Mouse (Mus musculus) gastrocnemius, adult 18-20 months (tissue): Measurements from ENCODE around the gene Nkap. TPM values are rescaled to one million over a fixed set of nuclear protein-coding genes. Genes with fewer than 3 reads are reported as not detected.
"Not testable (repeated sequence)": the region's sequence is repeated elsewhere in the genome, so short reads cannot be mapped to it uniquely, and the experiment has no call there.

Source experiments
- DNase-seq: peaks from one replicate; pipeline ENCODE4 v3.0.0; 2021; ENCODE audit warnings: low spot score
- total RNA-seq, 2 experiments: library from RNA; stranded (reverse); gene quantifications; 2 replicates each; pipeline ENCODE4 v1.2.3; 2021

Gene Nkap
- total RNA-seq, 2 experiments from 2014 or later = 8.6 TPM

DNA sequence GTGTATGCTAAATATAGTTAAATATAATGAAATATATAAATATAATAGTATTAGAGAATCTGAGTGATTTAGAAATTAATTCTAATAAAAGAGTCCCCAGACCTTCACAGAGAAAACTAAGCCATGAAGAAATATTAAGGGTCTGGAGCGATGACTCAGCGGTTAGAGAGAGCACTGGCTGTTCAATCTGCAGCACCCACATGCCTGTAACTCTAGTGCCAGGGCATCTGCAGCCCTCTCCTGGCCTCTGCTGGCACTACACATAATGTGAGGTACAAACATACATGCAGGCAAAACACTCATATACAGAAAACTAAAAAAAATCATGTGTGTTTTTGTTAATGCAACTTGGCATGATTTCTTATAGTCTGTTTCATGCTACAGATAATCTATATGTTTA is 18.4 kb downstream of the Nkap start:
- no peak for DNase-seq

DNA sequence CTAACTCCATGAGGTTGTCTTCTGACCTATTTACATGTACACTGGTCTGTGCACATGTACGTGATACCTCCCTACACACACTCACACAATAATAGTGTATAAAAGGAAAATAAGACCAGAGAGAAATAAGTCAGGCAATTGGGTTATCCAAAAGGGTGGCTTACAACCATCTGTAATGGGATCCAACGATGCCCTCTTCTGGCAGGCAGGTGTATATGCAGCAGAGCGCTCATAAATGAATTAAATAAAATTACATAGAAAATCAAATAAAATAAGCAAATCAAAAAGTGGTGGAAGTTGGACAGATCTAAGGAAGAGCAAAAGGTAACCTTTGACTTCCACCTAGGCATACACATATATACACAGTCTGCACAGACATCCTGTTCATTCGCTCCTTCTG is 31.2 kb downstream of the Nkap start:
- no peak for DNase-seq

GRCm38 (mm10) chrX:37161169-37161568 is 34.6 kb downstream of the Nkap start:
- DNase-seq = no peak

DNA sequence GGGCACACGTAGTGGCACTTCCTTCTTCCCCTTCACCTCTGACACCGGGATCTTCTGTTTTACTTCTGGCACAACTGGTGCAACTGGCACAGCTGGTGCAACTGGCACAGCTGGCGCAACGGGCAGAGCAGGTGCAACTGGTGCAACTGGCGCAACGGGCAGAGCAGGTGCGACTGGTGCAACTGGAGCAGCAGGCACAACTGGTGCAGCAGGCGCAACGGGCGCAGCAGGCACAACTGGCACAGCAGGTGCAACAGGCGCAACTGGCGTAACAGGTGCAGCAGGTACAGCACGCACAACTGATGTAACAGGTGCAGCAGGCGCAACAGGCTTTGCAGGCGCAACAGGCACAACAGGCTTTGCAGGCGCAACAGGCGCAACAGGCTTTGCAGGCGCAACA is 36.5 kb downstream of the Nkap start:
- DNase-seq = no peak

DNA sequence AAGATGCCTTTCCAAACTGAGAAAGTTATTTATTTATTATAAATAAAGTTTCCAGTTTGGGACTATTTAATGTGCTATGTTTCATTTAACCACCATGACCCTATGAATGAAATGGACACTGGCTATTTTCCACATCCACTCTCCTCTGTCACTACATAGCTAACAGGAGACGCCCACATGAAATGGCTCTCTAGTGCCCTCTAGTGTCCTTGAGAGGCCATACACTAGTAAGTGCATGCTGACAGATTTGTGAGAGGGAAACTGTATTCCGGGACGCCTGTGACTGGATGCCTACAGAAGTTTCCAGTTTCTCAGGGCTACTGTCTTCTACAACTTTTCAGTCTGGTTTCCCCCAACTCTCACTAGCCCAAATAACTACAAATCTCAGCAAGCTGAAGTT is 40.5 kb downstream of the Nkap start:
- DNase-seq = peak; percentile 27

GRCm38 (mm10) chrX:37168742-37169141 is 42.1 kb downstream of the Nkap start, which contains the start of gene Akap14:
Gene Akap14 (minus strand): TSS chrX:37168842.
- no peak for DNase-seq

DNA sequence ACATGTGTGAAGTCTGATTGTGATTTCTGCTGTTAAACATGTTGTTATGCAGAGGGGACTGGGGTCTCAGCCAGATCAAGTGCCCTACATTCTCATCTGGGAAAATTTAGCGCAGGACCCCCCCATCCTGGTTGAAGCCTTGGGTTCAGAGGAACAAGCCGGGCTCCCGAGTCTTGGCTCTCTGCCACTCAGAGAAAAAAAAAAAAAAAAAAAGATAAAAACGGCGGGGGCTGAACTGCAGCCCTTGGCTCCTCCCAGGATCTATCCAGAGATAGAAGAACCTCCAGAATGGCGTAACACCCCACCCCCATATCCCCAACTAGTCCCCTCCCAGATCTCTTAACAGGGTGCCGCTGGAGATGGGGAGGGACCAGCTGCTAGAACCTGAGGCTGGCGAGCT is 57.8 kb downstream of the Nkap start:
- DNase-seq = not testable (repeated sequence)

DNA sequence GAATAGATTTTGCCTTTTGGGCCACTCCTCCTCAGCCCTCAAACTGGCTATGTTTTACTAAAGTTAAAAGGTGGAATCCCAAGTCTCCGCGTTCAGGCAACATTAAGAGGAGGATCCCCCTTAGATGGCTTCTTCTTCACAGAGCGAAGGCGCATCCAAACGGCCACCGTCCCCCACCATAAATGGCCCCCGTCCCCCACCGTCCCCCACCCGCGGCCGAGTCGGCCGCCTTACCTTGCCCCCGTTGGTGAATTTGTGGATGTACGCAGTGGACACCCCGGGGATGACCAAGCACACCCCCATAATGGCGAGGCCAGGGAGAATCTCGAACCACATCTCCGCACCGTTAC is 64.1 kb downstream of the Nkap start:
- DNase-seq = no peak

DNA sequence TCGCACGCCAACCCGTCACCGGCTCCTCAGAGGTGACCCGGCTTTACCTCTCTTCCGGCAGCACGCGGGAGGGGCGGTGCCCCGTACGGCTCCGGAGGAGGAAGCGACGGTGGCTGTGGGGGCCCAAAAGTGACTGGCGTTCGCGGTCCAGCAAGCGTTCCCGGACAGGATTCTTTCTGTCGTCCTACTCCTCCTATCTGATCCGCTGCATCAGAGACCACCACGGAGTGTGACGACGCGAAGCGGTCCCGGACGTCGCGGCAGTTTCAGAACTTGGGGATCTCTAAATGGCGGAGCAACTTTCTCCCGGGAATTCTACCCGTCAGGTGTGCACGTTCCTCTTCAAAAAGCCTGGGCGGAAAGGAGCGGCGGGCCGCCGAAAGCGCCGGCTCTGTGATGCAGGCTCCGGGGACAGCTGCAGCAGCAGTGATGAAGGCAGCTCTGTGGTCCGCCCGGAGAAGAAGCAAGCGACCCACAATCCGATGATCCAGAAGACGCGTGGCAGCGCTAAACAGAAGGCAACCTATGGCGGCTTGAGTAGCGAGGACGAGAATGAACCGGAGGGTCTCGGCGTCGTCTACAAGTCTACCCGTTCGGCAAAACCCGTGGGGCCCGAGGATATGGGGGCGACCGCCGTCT is 64.6 kb downstream of the Nkap start, which contains the start of the genes Ndufa1 and Rnf113a1:
TSS of gene Ndufa1 (minus strand) at position 59 of the 639 bp plus-strand sequence.
TSS of gene Rnf113a1 (plus strand) at position 141 of the 639 bp plus-strand sequence.
- peak; percentile 69 for DNase-seq

- peak; percentile 0 for DNase-seq
Measured at GRCm38 (mm10) chrX:37191744-37192379, 65.3 kb downstream of the Nkap start.

DNA sequence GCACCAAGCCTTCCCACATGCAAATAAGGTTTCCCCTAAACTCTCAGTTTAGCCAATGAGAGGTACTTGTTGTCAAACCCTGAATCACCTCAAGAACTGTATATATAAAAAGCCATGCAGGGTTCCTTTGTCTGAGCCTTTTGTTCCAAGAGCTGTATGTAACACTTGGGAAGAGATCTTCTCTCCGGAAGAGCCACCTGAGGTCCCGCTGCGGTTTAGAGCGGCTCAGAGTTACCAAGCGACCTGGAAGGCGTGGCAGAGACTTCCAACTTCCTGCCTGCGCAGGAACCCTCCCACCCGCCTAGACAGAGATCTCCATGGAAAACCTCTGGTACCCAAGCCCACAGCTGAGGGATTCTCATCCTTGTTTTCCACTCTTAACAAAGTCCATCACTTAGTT is 72.1 kb downstream of the Nkap start:
- DNase-seq = no peak

Other genes with a start within 250 kb of the Nkap start
- 1 to 10 TPM; 2.9 to 3.1 TPM for gene Nkrf, start 223.9 kb upstream of the Nkap start, total RNA-seq
- gene Sept6, start 135.0 kb upstream of the Nkap start, total RNA-seq = 1 to 10 TPM; 1.2 to 1.4 TPM
- gene Sowahd, start 78.0 kb upstream of the Nkap start, total RNA-seq = not detected
- 100 to 1,000 TPM; 244 to 264 TPM for gene Rpl39, start 41.4 kb upstream of the Nkap start, total RNA-seq
- gene Upf3b, start 16.5 kb upstream of the Nkap start, total RNA-seq = 10 to 100 TPM in 1 of 2 experiments, 1 to 10 TPM in 1; 9.7 to 10.5 TPM
- gene Akap14, start 42.0 kb downstream of the Nkap start, total RNA-seq = not detected
- gene Ndufa1, start 64.4 kb downstream of the Nkap start, total RNA-seq = 100 to 1,000 TPM; 378 to 379 TPM
- gene Rnf113a1, start 64.5 kb downstream of the Nkap start, total RNA-seq = 1 to 10 TPM; 2.2 to 2.4 TPM
- gene Gm9, start 84.2 kb downstream of the Nkap start, total RNA-seq = not detected
- gene Rhox1, start 95.5 kb downstream of the Nkap start, total RNA-seq = not detected
- not detected for gene Rhox2a, start 118.2 kb downstream of the Nkap start, total RNA-seq
- gene Rhox3a, start 123.1 kb downstream of the Nkap start, total RNA-seq = not detected
- gene Rhox4a, start 138.5 kb downstream of the Nkap start, total RNA-seq = not detected